Mouse (Mus musculus): ENCODE data around the gene Cbx1. TPM values are rescaled to one million over a fixed set of nuclear protein-coding genes. Genes with fewer than 3 reads are reported as not detected.

Cbx1 gene
- total and polyA plus RNA-seq, 3 experiments = 8.4 to 36.9 (median 34.8) TPM

DNA sequence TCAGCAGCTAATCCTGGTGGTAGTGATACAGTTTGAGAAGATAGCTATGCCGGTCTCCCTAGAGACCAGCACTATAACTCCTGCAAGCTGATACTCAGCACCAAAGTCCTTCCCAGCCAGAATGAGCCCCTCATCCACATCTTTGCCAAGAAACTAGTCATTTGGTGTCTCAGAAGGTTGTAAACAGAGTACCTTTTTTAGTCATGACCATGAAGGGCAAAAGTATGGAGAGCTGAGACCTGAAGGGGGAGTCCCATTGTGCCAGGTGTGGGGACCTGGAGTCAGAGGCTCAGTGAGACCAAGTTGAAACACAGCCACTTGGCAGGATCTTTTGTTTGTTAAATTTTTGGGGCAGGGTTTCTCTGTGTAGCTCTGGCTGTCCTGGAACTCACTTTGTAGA is 45.2 kb downstream of the Cbx1 start:
- no peaks in the 10 kb centered on the region for H3K27me3 ChIP-seq (ENCODE audit: control insufficient read depth, insufficient read depth, low read length)
- H3K4me1 ChIP-seq (ENCODE audit: control insufficient read depth, insufficient read depth, low read length) = no peaks in the 10 kb centered on the region; the same call in 1 of the 2 replicates
- no peak for DNase-seq
- WGBS = 84% methylated on average over 1 of the region's 1 CpGs
- H3K36me3 ChIP-seq (ENCODE audit: control insufficient read depth, insufficient read depth, low read length) = no peaks in the 10 kb centered on the region
- no peak overlapping the region for H3K9ac ChIP-seq (ENCODE audit: low read depth, low read length)
- no peak overlapping the region for H3K27ac ChIP-seq
- TF ChIP-seq EP300 (IDR thresholded peaks at IDR 0.05; ENCODE audit: insufficient read depth, low read depth, low read length) (no peak), CTCF (IDR thresholded peaks at IDR 0.05) (no peak), POLR2A (IDR thresholded peaks at IDR 0.05; ENCODE audit: insufficient read depth, low read depth, low read length) (no peak)
- intact Hi-C loops (cut with DNase I) = no loop called here
- H3K4me3 ChIP-seq = no peak overlapping the region
- no peaks in the 10 kb centered on the region for H3K79me2 ChIP-seq (replicated peaks; ENCODE audit: control insufficient read depth, insufficient read depth, low read length)

DNA sequence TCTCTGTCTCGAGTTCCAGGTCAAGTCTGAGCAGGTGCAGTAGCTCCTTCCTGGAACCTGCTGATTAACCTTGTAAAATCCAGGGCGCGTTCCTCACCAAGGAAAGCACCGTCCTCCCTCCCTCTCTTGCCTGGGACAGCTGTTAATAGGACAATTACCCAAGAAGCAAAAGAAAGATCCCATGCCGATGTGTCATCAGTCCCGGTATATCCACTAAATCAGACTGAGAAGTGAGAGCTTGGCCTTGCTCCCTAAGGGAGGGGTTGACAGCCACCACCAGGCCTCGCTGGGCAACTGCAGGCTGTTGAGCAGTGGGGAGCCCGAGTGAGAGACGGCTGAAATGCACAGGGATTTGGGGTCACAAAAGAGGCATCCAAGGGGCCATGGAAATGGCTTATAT is 48.4 kb downstream of the Cbx1 start:
- intact Hi-C loops (cut with DNase I) = no loop called here
- no peak overlapping the region for H3K9ac ChIP-seq (ENCODE audit: low read depth, low read length)
- 26% methylated on average over 9 of the region's 9 CpGs for WGBS
- no peak overlapping the region for H3K4me3 ChIP-seq
- TF ChIP-seq CTCF (IDR thresholded peaks at IDR 0.05) (peak; percentile 59), POLR2A (IDR thresholded peaks at IDR 0.05; ENCODE audit: insufficient read depth, low read depth, low read length) (no peak), EP300 (IDR thresholded peaks at IDR 0.05; ENCODE audit: insufficient read depth, low read depth, low read length) (0 out of 2 replicates have a peak, but pooled peaks have one; percentile 32)
- H3K27me3 ChIP-seq (ENCODE audit: control insufficient read depth, insufficient read depth, low read length) = no peaks in the 10 kb centered on the region
- no peak overlapping the region for H3K27ac ChIP-seq
- H3K4me1 ChIP-seq (ENCODE audit: control insufficient read depth, insufficient read depth, low read length) = no peaks in the 10 kb centered on the region; the same call in 1 of the 2 replicates
- no peak for DNase-seq
- H3K79me2 ChIP-seq (replicated peaks; ENCODE audit: control insufficient read depth, insufficient read depth, low read length) = no peaks in the 10 kb centered on the region
- H3K36me3 ChIP-seq (ENCODE audit: control insufficient read depth, insufficient read depth, low read length) = no peaks in the 10 kb centered on the region

- 73% methylated on average over 4 of the region's 4 CpGs for WGBS
- Histone ChIP-seq H3K27me3 (ENCODE audit: control insufficient read depth, insufficient read depth, low read length) (no peaks in the 10 kb centered on the region), H3K36me3 (ENCODE audit: control insufficient read depth, insufficient read depth, low read length) (no peaks in the 10 kb centered on the region), H3K27ac (no peak overlapping the region), H3K4me3 (no peak overlapping the region), H3K9ac (ENCODE audit: low read depth, low read length) (no peak overlapping the region), H3K4me1 (ENCODE audit: control insufficient read depth, insufficient read depth, low read length) (no peaks in the 10 kb centered on the region; the same call in 1 of the 2 replicates), H3K79me2 (replicated peaks; ENCODE audit: control insufficient read depth, insufficient read depth, low read length) (no peaks in the 10 kb centered on the region)
- DNase-seq = no peak
- no peak for TF ChIP-seq POLR2A (IDR thresholded peaks at IDR 0.05; ENCODE audit: insufficient read depth, low read depth, low read length)
- no peak for TF ChIP-seq CTCF (IDR thresholded peaks at IDR 0.05)
- TF ChIP-seq EP300 (IDR thresholded peaks at IDR 0.05; ENCODE audit: insufficient read depth, low read depth, low read length) = no peak
- intact Hi-C loops (cut with DNase I) = no loop called here
Observed at GRCm38 (mm10) chr11:96838341-96838740, 49.4 kb downstream of the Cbx1 start.

- 83% methylated on average over 7 of the region's 7 CpGs for WGBS
- no peak for TF ChIP-seq CTCF (IDR thresholded peaks at IDR 0.05)
- TF ChIP-seq EP300 (IDR thresholded peaks at IDR 0.05; ENCODE audit: insufficient read depth, low read depth, low read length) = no peak
- TF ChIP-seq POLR2A (IDR thresholded peaks at IDR 0.05; ENCODE audit: insufficient read depth, low read depth, low read length) = no peak
- intact Hi-C loops (cut with DNase I) = no loop called here
- Histone ChIP-seq H3K79me2 (replicated peaks; ENCODE audit: control insufficient read depth, insufficient read depth, low read length) (no peaks in the 10 kb centered on the region), H3K4me3 (no peak overlapping the region), H3K36me3 (ENCODE audit: control insufficient read depth, insufficient read depth, low read length) (no peaks in the 10 kb centered on the region), H3K27me3 (ENCODE audit: control insufficient read depth, insufficient read depth, low read length) (no peaks in the 10 kb centered on the region), H3K4me1 (ENCODE audit: control insufficient read depth, insufficient read depth, low read length) (no peaks in the 10 kb centered on the region; the same call in 1 of the 2 replicates), H3K9ac (ENCODE audit: low read depth, low read length) (no peak overlapping the region), H3K27ac (no peak overlapping the region)
- no peak for DNase-seq
Observed at GRCm38 (mm10) chr11:96839428-96839827, 50.5 kb downstream of the Cbx1 start.

DNA sequence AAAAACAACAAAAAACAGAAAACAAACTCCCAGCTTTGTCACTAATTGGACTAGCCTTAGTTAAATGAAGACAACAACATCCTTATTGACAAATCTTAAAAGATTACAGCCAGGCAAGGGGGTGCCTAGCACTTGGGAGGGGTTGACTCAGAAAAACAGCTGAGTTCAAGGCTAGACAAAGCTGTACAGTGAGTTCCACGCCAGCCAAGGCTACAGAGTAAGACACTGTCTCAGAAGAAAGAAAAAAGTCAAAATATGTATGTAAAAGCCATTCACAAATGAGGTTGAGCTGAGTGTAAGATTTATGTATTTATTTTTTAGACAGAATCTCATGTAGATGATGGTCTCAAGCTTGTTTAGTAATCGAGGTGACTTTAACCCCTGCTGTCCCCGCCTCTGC is 51.0 kb downstream of the Cbx1 start:
- no peak overlapping the region for H3K4me3 ChIP-seq
- intact Hi-C loops (cut with DNase I) = no loop called here
- no peaks in the 10 kb centered on the region; the same call in 1 of the 2 replicates for H3K4me1 ChIP-seq (ENCODE audit: control insufficient read depth, insufficient read depth, low read length)
- WGBS = 66% methylated on average over 3 of the region's 3 CpGs
- no peaks in the 10 kb centered on the region for H3K27me3 ChIP-seq (ENCODE audit: control insufficient read depth, insufficient read depth, low read length)
- TF ChIP-seq POLR2A (IDR thresholded peaks at IDR 0.05; ENCODE audit: insufficient read depth, low read depth, low read length) (no peak), CTCF (IDR thresholded peaks at IDR 0.05) (no peak), EP300 (IDR thresholded peaks at IDR 0.05; ENCODE audit: insufficient read depth, low read depth, low read length) (no peak)
- H3K79me2 ChIP-seq (replicated peaks; ENCODE audit: control insufficient read depth, insufficient read depth, low read length) = no peaks in the 10 kb centered on the region
- no peak for DNase-seq
- H3K9ac ChIP-seq (ENCODE audit: low read depth, low read length) = no peak overlapping the region
- H3K27ac ChIP-seq = no peak overlapping the region
- H3K36me3 ChIP-seq (ENCODE audit: control insufficient read depth, insufficient read depth, low read length) = no peaks in the 10 kb centered on the region

- no peak for TF ChIP-seq CTCF (IDR thresholded peaks at IDR 0.05)
- TF ChIP-seq POLR2A (IDR thresholded peaks at IDR 0.05; ENCODE audit: insufficient read depth, low read depth, low read length) = no peak
- no peak for TF ChIP-seq EP300 (IDR thresholded peaks at IDR 0.05; ENCODE audit: insufficient read depth, low read depth, low read length)
- H3K4me3 ChIP-seq = no peak overlapping the region
- H3K79me2 ChIP-seq (replicated peaks; ENCODE audit: control insufficient read depth, insufficient read depth, low read length) = no peaks in the 10 kb centered on the region
- H3K36me3 ChIP-seq (ENCODE audit: control insufficient read depth, insufficient read depth, low read length) = no peaks in the 10 kb centered on the region
- no peak overlapping the region for H3K27ac ChIP-seq
- H3K9ac ChIP-seq (ENCODE audit: low read depth, low read length) = no peak overlapping the region
- DNase-seq = no peak
- H3K27me3 ChIP-seq (ENCODE audit: control insufficient read depth, insufficient read depth, low read length) = no peaks in the 10 kb centered on the region
- intact Hi-C loops (cut with DNase I) = no loop called here
- H3K4me1 ChIP-seq (ENCODE audit: control insufficient read depth, insufficient read depth, low read length) = no peaks in the 10 kb centered on the region; the same call in 1 of the 2 replicates
- WGBS = 29% methylated on average over 8 of the region's 8 CpGs
Observed at GRCm38 (mm10) chr11:96840290-96840689, 51.4 kb downstream of the Cbx1 start.
